Mouse (Mus musculus) liver, postnatal 0 days (tissue): ENCODE measurements around the gene Slc40a1.

Experiments
- CTCF ChIP-seq: sonication (generic); IDR thresholded peaks from 2 replicates; pipeline ENCODE4 v1.5.1; 2016; ENCODE audit warnings: antibody characterized with exemption, low read depth
- EP300 ChIP-seq: IDR thresholded peaks from 2 replicates; pipeline ENCODE4 v1.6.1; 2016; ENCODE audit warnings: antibody characterized with exemption, low read depth, mild to moderate bottlenecking

DNA sequence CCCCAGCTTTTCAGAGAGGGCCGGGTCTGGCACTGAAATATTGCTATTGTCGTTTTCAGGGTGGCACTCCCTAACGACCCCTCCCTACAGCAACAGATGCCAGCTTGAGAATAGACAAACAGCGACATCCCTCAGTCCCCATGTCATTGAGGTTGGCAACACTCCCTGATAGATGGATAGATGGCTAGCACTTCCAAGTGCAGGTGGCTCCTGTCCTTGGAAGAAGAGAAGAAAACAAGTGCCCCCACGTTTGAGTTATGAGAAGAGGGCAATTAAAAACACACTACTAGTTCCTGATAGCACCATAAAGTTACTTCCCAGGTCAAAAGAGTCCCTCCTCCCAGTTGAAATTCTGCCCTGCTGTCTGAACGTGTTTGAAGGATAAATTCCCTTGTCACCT is 44.2 kb downstream of the Slc40a1 start:
- no peak for TF ChIP-seq EP300
- TF ChIP-seq CTCF: no peak
